In genomic region chr8:105355179-105356024, GRCm38 (mm10) we compare ENCODE assay signal across 10 mouse cellular contexts. TPM values are rescaled to one million over a fixed set of nuclear protein-coding genes. Genes with fewer than 3 reads are reported as not detected.
DNase-seq lines count a peak whose midpoint lies in the region; ATAC-seq and TF ChIP-seq lines count a peak whose summit lies in the region.
"Had no signal": no experiment of that assay in that cellular context is flagged by ENCODE, and none has a peak within 500 bp of the region (broad histone marks: within the 10 kb centered on the region; RNA-seq: fewer than 3 reads in every experiment).

No protein-coding gene starts in this region.

- no peak for TF ChIP-seq CTCF in E14TG2a.4 (conservative IDR thresholded peaks at IDR 0.05; ENCODE audit: low read length)

- WGBS in hindbrain, embryonic 10.5 days: 49% methylated on average over 26 of the region's 26 CpGs
- WGBS in hindbrain, embryonic 12.5 days: 54% methylated on average over 26 of the region's 26 CpGs

- peak; percentile 63 for DNase-seq in hindbrain, embryonic 10.5 days (ENCODE audit: low spot score)
- peak; percentile 59 to 67 for DNase-seq in heart, adult 9 months (ENCODE audit: low spot score in 2 of 2)
- peak; percentile 52 for DNase-seq in mesoderm, embryonic 11.5 days (ENCODE audit: low read depth, low spot score)
- DNase-seq in layer of hippocampus, postnatal 14 days (ENCODE audit: low spot score in 2 of 2): no peak
- DNase-seq in right cerebral cortex, postnatal 4 days: no peak
- DNase-seq in Muller cell, postnatal 12 days (ENCODE audit: inconsistent ontology term): no peak
- DNase-seq: cerebellum, adult 18-20 months had no signal

- H3K4me1 ChIP-seq in hindbrain, embryonic 10.5 days (replicated peaks): peaks cover 44% of the 10 kb centered on the region
- peaks cover 13% of the 10 kb centered on the region for H3K4me1 ChIP-seq in hindbrain, embryonic 12.5 days
- peaks cover 55% of the 10 kb centered on the region for H3K4me1 ChIP-seq in E14TG2a.4 (replicated peaks; ENCODE audit: low read depth, low read length)

- H3K27me3 ChIP-seq in hindbrain, embryonic 10.5 days (ENCODE audit: insufficient read depth, poor library complexity, severe bottlenecking): peaks cover 38% of the 10 kb centered on the region
- 0 out of 2 replicates have a peak, but pooled peaks cover 7% of the 10 kb centered on the region for H3K27me3 ChIP-seq in hindbrain, embryonic 12.5 days
- H3K27me3 ChIP-seq in E14TG2a.4 (ENCODE audit: insufficient read depth, low read length): peaks cover 10% of the 10 kb centered on the region

- no peaks in the 10 kb centered on the region for H3K9me3 ChIP-seq in hindbrain, embryonic 10.5 days
- no peaks in the 10 kb centered on the region for H3K9me3 ChIP-seq in hindbrain, embryonic 12.5 days (replicated peaks)
- H3K9me3 ChIP-seq in E14TG2a.4 (ENCODE audit: low read length): no peaks in the 10 kb centered on the region

- H3K4me3 ChIP-seq in hindbrain, embryonic 10.5 days: peak overlapping the region; percentile 7; the same call in 1 of the 2 replicates
- no peak overlapping the region for H3K4me3 ChIP-seq in hindbrain, embryonic 12.5 days
- H3K4me3 ChIP-seq in E14TG2a.4 (replicated peaks; ENCODE audit: low read length): peak overlapping the region; percentile 68

- no peak for ATAC-seq in hindbrain, embryonic 12.5 days (ENCODE audit: low FRiP score)

- peaks cover 28% of the 10 kb centered on the region for H3K36me3 ChIP-seq in hindbrain, embryonic 10.5 days
- peaks cover 12% of the 10 kb centered on the region; the same call in 1 of the 2 replicates for H3K36me3 ChIP-seq in hindbrain, embryonic 12.5 days
- peaks cover 11% of the 10 kb centered on the region for H3K36me3 ChIP-seq in E14TG2a.4 (ENCODE audit: insufficient read depth, low read length)

- H3K9ac ChIP-seq in hindbrain, embryonic 12.5 days: no peak overlapping the region

- peak overlapping the region; percentile 54 for H3K27ac ChIP-seq in hindbrain, embryonic 10.5 days
- no peak overlapping the region for H3K27ac ChIP-seq in hindbrain, embryonic 12.5 days

- no peak overlapping the region for H3K4me2 ChIP-seq in hindbrain, embryonic 12.5 days (replicated peaks)

RNA-seq across cellular contexts. Expression of gene Slc9a5, which starts 6.8 kb away (rescaled TPM):
- 4.1 and 4.3 TPM in 2 replicates for polyA plus RNA-seq in hindbrain, embryonic 10.5 days (2016; fragmentation: Nextera tagmentation; extraction: Ambion mirVana)
- 7.2 and 7.7 TPM in 2 replicates for polyA plus RNA-seq in hindbrain, embryonic 12.5 days (2016; fragmentation: Nextera tagmentation; extraction: Ambion mirVana)
- 10 to 100 TPM; 10.7 to 11.9 TPM for total RNA-seq in layer of hippocampus, postnatal 14 days (2021)

RNA-seq across cellular contexts. Expression of gene Fhod1, which starts 7.6 kb away (rescaled TPM):
- polyA plus RNA-seq in hindbrain, embryonic 10.5 days (2016; fragmentation: Nextera tagmentation; extraction: Ambion mirVana): 2.4 and 2.8 TPM in 2 replicates
- 1.4 and 2.0 TPM in 2 replicates for polyA plus RNA-seq in hindbrain, embryonic 12.5 days (2016; fragmentation: Nextera tagmentation; extraction: Ambion mirVana)
- 1 to 10 TPM; 2.6 to 3.4 TPM for total RNA-seq in layer of hippocampus, postnatal 14 days (2021)

RNA-seq across cellular contexts. Expression of gene Plekhg4, which starts 17.7 kb away (rescaled TPM):
- 0.52 and 0.75 TPM in 2 replicates for polyA plus RNA-seq in hindbrain, embryonic 10.5 days (2016; fragmentation: Nextera tagmentation; extraction: Ambion mirVana)
- polyA plus RNA-seq in hindbrain, embryonic 12.5 days (2016; fragmentation: Nextera tagmentation; extraction: Ambion mirVana): 0.59 and 0.93 TPM in 2 replicates
- total RNA-seq in layer of hippocampus, postnatal 14 days (2021): 1 to 10 TPM in 1 of 2 experiments, under 1 TPM in 1; 0.81 to 1.2 TPM
- total RNA-seq: megakaryocyte-erythroid progenitor cell, adult 5-6 weeks had no signal

RNA-seq across cellular contexts. Expression of gene Tmem208, which starts 29.2 kb away (rescaled TPM):
- polyA plus RNA-seq in hindbrain, embryonic 10.5 days (2016; fragmentation: Nextera tagmentation; extraction: Ambion mirVana): 110 and 113 TPM in 2 replicates
- polyA plus RNA-seq in hindbrain, embryonic 12.5 days (2016; fragmentation: Nextera tagmentation; extraction: Ambion mirVana): 97.6 and 100 TPM in 2 replicates
- total RNA-seq in layer of hippocampus, postnatal 14 days (2021): 10 to 100 TPM; 41.3 to 45.8 TPM

RNA-seq across cellular contexts. Expression of gene Lrrc29, which starts 29.3 kb away (rescaled TPM):
- polyA plus RNA-seq in hindbrain, embryonic 10.5 days (2016; fragmentation: Nextera tagmentation; extraction: Ambion mirVana): 1.2 and 1.3 TPM in 2 replicates
- polyA plus RNA-seq in hindbrain, embryonic 12.5 days (2016; fragmentation: Nextera tagmentation; extraction: Ambion mirVana): 1.3 TPM in 2 replicates
- total RNA-seq in layer of hippocampus, postnatal 14 days (2021): 1 to 10 TPM; 5.0 to 8.3 TPM

Comparison
In these comparisons a context has a peak if more than half of its experiments do, and no peak if none do; other contexts are left out.
1. DNase-seq: peak in hindbrain, embryonic 10.5 days (single experiment), heart, adult 9 months (2 of 2) and mesoderm, embryonic 11.5 days (single experiment); none in layer of hippocampus, postnatal 14 days (0 of 2), right cerebral cortex, postnatal 4 days (single experiment) and Muller cell, postnatal 12 days (single experiment).